Mouse (Mus musculus): ENCODE measurements around the gene Zfp580. TPM values are rescaled to one million over a fixed set of nuclear protein-coding genes. Genes with fewer than 3 reads are reported as not detected.
"Not testable (repeated sequence)": the region's sequence is repeated elsewhere in the genome, so short reads cannot be mapped to it uniquely, and the experiment has no call there.

Zfp580 gene
- 1 to 10 TPM; 5.6 to 5.8 TPM for total RNA-seq (2021)

GRCm38 (mm10) chr7:5051193-5052192 is at the start of gene Zfp580:
Gene Zfp580, plus strand, starts transcription at chr7:5051538.
- peak; percentile 61 for DNase-seq (ENCODE audit: low spot score)
- intact Hi-C loops (cut with DNase I): loop anchor here (2.0 to 5.0 kb wide), 3 partner anchors 39 to 184 kb away; partner anchors contain the start of genes Fiz1, Zfp524 and Zfp579

DNA sequence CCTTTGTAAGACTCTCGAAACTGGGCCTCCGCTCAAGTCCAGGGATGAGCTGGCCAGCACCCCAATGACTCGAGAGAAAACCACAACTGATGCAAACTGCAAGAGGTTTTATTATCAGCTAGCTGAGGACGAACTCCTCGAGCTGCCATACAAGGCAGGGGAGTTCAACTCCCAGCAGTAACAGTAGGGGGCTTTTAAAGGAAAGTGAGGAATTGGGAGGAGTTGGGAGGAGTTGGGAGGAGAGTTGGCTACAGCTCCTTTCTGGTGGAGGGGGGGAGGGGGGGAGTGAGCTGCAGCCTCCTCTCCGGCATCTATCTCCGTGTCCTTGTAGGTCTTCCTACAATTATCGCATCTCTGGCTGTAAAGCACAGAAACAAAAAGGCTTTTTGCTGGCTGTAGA is 48.5 kb upstream of the Zfp580 start:
- intact Hi-C loops (cut with DNase I); DNase-seq (ENCODE audit: low spot score): not testable (repeated sequence)

- intact Hi-C loops (cut with DNase I): no loop called here
Measured at GRCm38 (mm10) chr7:5008229-5008628, 43.1 kb upstream of the Zfp580 start.

GRCm38 (mm10) chr7:5012681-5013513 is 38.4 kb upstream of the Zfp580 start:
- intact Hi-C loops (cut with DNase I): loop anchor here (5.0 kb wide), 3 partner anchors 39 to 196 kb away; partner anchors contain the start of gene Zfp580
- DNase-seq (ENCODE audit: low spot score): no peak

More at GRCm38 (mm10) chr7:5008229-5008628, 43.1 kb upstream of the Zfp580 start:
- DNase-seq (ENCODE audit: low spot score): no peak

DNA sequence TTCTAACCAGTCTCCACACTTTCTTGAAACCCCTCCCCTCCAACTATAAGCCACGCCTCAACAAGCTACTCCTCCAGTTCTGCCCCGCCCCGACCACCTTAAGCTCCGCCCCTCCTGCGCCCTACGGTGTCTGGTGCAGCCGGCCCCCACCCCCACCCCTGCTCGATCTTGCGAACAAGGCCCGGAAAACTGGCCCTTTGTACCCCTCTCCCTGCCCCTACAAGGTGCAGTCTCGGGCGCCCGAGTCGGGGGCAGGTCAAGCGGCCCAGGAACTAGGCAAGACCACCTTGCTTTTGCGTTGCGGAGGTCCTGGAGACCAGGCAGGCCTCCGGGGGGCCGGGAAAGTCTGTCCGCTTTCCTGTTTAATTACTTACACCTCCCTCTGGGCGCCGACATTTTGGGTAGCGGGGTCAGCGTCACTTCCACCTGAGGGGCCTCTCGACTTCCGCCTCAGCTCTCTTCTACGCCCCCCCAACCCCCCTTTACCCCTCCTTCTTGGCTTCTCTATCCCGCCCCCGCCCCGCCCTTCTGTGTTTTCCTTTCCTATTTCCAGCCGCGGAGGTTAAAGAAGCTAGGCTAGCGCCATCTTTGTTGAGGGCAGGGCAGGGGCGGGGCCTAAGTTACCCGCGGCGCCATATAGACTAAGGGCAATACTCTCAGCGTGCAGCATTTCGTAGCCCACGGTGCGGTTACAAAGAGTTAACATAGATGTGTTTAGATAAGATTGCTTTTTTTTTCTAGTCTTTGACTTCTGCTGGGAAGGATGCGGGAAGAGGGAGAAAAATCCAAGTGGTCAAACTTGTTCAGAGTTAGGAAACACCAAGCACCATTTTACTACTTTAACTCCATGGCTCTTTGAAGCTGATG is 36.9 kb upstream of the Zfp580 start, which contains the start of the genes Zfp524 and Fiz1:
TSS of gene Zfp524 (plus strand) at position 165 of the 867 bp plus-strand sequence.
TSS of gene Fiz1 (minus strand) at position 447 of the 867 bp plus-strand sequence.
- intact Hi-C loops (cut with DNase I): loop anchor here (5.0 kb wide), 3 partner anchors 38 to 197 kb away; partner anchors contain the start of gene Zfp580
- peak; percentile 92 for DNase-seq (ENCODE audit: low spot score)

DNA sequence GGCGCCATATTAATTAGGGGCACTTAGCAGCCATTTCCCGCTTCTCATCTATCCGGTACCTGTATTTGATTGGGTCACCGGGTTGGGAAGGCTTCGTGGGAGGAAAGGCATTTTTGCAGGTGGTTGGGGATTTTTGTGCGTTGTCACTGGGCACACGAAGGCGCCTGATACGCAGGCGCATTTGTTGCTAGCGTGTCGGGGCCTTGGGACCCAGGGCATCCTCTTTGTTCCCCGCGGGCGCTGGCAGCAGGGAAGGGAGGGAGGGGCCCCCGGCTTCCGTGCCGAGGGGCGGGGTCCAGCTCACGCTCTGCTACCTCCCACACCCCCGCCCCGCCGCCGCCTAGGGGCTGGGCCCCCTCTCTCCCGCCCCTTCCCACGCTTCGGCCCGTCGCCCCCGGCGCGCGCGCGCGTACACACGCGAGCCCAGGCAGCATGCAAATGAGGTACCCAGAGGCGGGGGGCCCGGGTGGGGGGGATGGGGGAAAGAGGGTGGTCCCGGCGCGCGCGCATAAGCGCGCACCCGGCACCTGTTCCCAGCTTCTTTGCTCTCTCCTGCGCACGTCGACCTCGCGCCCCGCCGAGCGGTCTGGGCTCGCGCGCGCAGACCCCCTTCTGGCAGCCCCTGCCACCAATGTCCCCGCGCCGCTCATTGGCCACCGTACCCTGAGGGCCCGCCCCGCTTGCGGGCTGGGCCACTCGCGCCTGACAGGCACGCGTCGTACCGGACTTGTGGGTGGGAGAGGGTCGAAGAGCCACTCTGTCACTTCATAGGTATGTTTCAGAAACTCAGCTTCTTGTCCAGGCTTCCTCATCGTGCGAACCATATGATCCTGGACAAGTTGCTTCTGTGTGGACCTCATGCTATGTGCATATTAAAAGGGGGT is 36.0 kb upstream of the Zfp580 start, which contains the start of gene Gm44973:
TSS of gene Gm44973 (plus strand) at position 379 of the 884 bp plus-strand sequence.
- intact Hi-C loops (cut with DNase I): no loop called here
- peak; percentile 89 for DNase-seq (ENCODE audit: low spot score)

DNA sequence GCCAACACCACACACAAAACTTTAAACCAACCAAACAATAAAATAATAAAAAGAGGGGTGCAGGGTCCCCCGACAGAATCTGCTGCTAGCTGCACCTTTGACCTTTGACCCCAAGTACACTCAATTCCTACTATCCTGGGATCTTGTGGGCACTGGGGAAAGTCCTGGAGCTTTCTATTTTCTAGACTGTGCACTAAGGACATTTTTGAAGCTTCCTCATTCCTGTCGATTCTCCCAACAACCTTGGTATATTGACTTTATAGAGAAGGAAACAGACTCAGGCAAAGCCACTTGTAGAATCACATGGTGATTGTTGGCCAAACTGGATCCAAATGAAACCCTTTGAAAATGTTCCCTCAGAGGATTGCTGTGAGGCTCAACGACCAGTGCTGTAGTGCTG is 35.3 kb upstream of the Zfp580 start:
- no peak for DNase-seq (ENCODE audit: low spot score)
- intact Hi-C loops (cut with DNase I): no loop called here

- intact Hi-C loops (cut with DNase I): no loop called here
- DNase-seq (ENCODE audit: low spot score): no peak
Measured at GRCm38 (mm10) chr7:5016920-5017319, 34.4 kb upstream of the Zfp580 start.

DNA sequence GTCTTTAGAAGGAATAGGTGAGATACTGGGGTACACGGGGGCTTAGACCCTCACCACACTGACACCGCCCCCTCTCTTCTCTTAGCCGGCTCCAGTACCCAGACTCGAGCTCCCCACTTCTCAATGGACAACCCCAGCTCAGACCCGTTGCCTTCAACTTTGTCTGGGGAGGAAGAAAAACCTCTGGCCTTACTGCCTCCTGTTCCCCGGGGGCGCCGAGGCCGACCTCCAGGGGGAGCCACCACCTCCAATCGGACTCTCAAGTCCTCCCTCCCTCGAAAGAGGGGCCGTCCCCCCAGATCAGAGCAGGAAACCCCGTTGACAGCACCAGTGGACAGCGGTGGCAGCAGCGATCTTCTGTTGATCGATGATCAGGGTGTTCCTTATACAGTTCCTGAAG is 34.0 kb upstream of the Zfp580 start:
- DNase-seq (ENCODE audit: low spot score): no peak

DNA sequence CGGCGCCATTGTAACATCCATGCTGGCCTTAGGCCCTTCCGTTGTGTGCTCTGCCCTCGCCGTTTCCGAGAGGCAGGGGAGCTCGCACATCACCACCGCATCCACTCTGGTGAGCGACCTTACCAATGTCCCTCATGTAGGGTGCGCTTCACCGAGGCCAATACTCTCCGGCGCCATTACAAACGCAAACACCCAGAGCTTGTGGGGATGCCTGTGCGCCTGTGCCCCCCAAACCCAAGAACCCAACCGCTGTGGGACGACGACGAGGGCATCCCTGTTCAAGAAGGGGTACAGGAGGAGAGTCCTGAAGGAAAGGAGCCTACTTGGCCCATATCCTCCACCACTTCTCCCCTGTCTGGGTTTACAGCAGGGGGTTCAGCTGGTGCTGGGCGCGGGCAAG is 33.4 kb upstream of the Zfp580 start:
- intact Hi-C loops (cut with DNase I): no loop called here
- DNase-seq (ENCODE audit: low spot score): no peak

More for the DNA sequence above, 34.0 kb upstream of the Zfp580 start:
- intact Hi-C loops (cut with DNase I): no loop called here

- intact Hi-C loops (cut with DNase I); DNase-seq (ENCODE audit: low spot score): not testable (repeated sequence)
Measured at GRCm38 (mm10) chr7:5019576-5019975, 31.8 kb upstream of the Zfp580 start.

- DNase-seq (ENCODE audit: low spot score): peak; percentile 100
- intact Hi-C loops (cut with DNase I): loop anchor here (2.0 kb wide), 1 partner anchor 35 kb away; no protein-coding TSS in a partner anchor
Measured at GRCm38 (mm10) chr7:5020000-5020681, 31.2 kb upstream of the Zfp580 start, which contains the start of the genes Zfp865 and Ccdc106. Gene Zfp865, plus strand, starts transcription at chr7:5020376. Gene Ccdc106, plus strand, starts transcription at chr7:5020553.

GRCm38 (mm10) chr7:5020685-5021084 is 30.7 kb upstream of the Zfp580 start:
- no peak for DNase-seq (ENCODE audit: low spot score)
- intact Hi-C loops (cut with DNase I): loop anchor here (2.0 kb wide), 1 partner anchor 34 kb away; no protein-coding TSS in a partner anchor

GRCm38 (mm10) chr7:5021197-5021596 is 30.1 kb upstream of the Zfp580 start:
- no peak for DNase-seq (ENCODE audit: low spot score)
- intact Hi-C loops (cut with DNase I): loop anchor here (2.0 kb wide), 1 partner anchor 34 kb away; no protein-coding TSS in a partner anchor

- no peak for DNase-seq (ENCODE audit: low spot score)
- intact Hi-C loops (cut with DNase I): no loop called here
Measured at GRCm38 (mm10) chr7:5029543-5029942, 21.8 kb upstream of the Zfp580 start.

- intact Hi-C loops (cut with DNase I): no loop called here
- DNase-seq (ENCODE audit: low spot score): no peak
Measured at GRCm38 (mm10) chr7:5029946-5030345, 21.4 kb upstream of the Zfp580 start.

Data from heart, postnatal 25 days (tissue).